Mouse (Mus musculus): ENCODE measurements around the gene Sptssb. TPM values are rescaled to one million over a fixed set of nuclear protein-coding genes. Genes with fewer than 3 reads are reported as not detected.

The Sptssb gene
- total and polyA plus RNA-seq, 3 experiments: not detected

DNA sequence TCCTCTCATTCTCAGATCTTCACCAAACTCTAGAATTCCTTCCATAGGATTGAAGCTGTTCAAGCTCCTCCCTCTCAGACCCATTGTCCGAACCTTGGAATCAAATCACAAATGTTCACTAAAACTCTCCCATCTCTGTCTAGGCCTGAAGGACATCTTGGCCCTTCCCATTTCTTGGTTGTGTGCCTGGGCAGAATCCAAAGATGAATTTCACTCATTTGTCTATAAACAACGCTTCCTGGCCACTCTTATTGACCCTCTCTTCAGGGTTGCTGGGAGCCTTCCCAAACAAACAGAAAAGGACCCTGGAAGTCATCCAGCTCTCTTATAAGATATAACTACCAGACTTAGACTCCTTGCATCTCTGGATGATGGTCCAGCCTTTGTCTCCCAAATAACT, 61.8 kb downstream of the Sptssb start:
- H3K4me1 ChIP-seq (ENCODE audit: control insufficient read depth in 1 of 2, insufficient read depth in 2 of 2): no peaks in the 10 kb centered on the region
- in situ Hi-C loops (cut with MboI; ENCODE audit: low pct_ligation_motif_present, low pct_unique_long_range_greater_than_20kb, low sequenced_read_pairs) (no loop called here), dilution Hi-C loops (cut with MboI; ENCODE audit: extremely low pct_ligation_motif_present, extremely low pct_unique_long_range_greater_than_20kb, low sequenced_read_pairs) (no loop called here)
- H3K9ac ChIP-seq (ENCODE audit: insufficient read depth, low read depth): no peak overlapping the region
- no peak overlapping the region for H3K4me2 ChIP-seq (ENCODE audit: insufficient read depth, low read depth, poor library complexity, severe bottlenecking)
- no peak overlapping the region for H3K27ac ChIP-seq (ENCODE audit: insufficient read depth, low read depth)
- H3K79me2 ChIP-seq (replicated peaks; ENCODE audit: control insufficient read depth, extremely low read depth, insufficient read depth, poor library complexity, severe bottlenecking): no peaks in the 10 kb centered on the region
- no peaks in the 10 kb centered on the region for H3K36me3 ChIP-seq (replicated peaks in 1 of 2; ENCODE audit: control insufficient read depth in 1 of 2, insufficient read depth in 1 of 2, low read length in 1 of 2)
- peaks cover 2% of the 10 kb centered on the region for H3K9me3 ChIP-seq (replicated peaks; ENCODE audit: low read length)
- TF ChIP-seq KAT2A (IDR thresholded peaks at IDR 0.05; ENCODE audit: insufficient replicate concordance, low read length): no peak
- TF ChIP-seq ZMIZ1 (IDR thresholded peaks at IDR 0.05; ENCODE audit: low read depth, low read length): no peak
- no peak for TF ChIP-seq RCOR1 (conservative IDR thresholded peaks at IDR 0.05; ENCODE audit: low read depth, low read length)
- TF ChIP-seq ETS1 (conservative IDR thresholded peaks at IDR 0.05; ENCODE audit: low read depth, low read length): no peak
- no peak for DNase-seq (ENCODE audit: extremely low read depth)
- no peak overlapping the region for H3K4me3 ChIP-seq (replicated peaks in 1 of 3; ENCODE audit: low read depth in 2 of 3, low read length in 2 of 3, poor library complexity in 1 of 3)
- H3K27me3 ChIP-seq (replicated peaks): no peaks in the 10 kb centered on the region

DNA sequence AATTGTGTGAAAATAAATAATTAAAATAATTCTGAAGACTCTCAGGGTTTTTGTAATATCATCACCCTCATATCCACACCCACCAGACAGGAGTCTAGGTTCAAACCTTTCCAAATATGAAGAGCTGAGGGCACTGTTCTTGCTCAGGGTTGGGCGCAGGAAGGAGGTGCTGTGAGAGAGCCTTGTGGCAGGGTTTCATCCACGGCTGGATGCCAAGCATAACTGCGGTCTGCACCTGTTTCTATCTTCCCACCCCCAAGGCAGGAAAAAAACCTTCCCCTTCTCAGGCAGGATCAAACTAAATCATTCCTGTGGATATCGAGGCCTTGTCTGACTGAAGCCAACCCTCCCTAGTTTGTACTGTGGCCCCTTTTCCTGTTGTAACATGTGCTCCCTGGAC, 62.2 kb downstream of the Sptssb start:
- Histone ChIP-seq H3K4me2 (ENCODE audit: insufficient read depth, low read depth, poor library complexity, severe bottlenecking) (no peak overlapping the region), H3K27me3 (replicated peaks) (no peaks in the 10 kb centered on the region), H3K79me2 (replicated peaks; ENCODE audit: control insufficient read depth, extremely low read depth, insufficient read depth, poor library complexity, severe bottlenecking) (no peaks in the 10 kb centered on the region), H3K27ac (ENCODE audit: insufficient read depth, low read depth) (no peak overlapping the region), H3K9me3 (replicated peaks; ENCODE audit: low read length) (peaks cover 2% of the 10 kb centered on the region), H3K9ac (ENCODE audit: insufficient read depth, low read depth) (no peak overlapping the region), H3K36me3 (replicated peaks in 1 of 2; ENCODE audit: control insufficient read depth in 1 of 2, insufficient read depth in 1 of 2, low read length in 1 of 2) (no peaks in the 10 kb centered on the region), H3K4me1 (ENCODE audit: control insufficient read depth in 1 of 2, insufficient read depth in 2 of 2) (no peaks in the 10 kb centered on the region), H3K4me3 (replicated peaks in 1 of 3; ENCODE audit: low read depth in 2 of 3, low read length in 2 of 3, poor library complexity in 1 of 3) (no peak overlapping the region)
- TF ChIP-seq CHD1 (IDR thresholded peaks at IDR 0.05; ENCODE audit: low read depth, low read length) (no peak), SIN3A (IDR thresholded peaks at IDR 0.05; ENCODE audit: low read length) (no peak), ZKSCAN1 (IDR thresholded peaks at IDR 0.05; ENCODE audit: borderline replicate concordance, low read depth, low read length) (no peak), USF1 (IDR thresholded peaks at IDR 0.05; ENCODE audit: low read depth, low read length) (no peak), SMC3 (IDR thresholded peaks at IDR 0.05; ENCODE audit: low read depth, low read length) (no peak), GABPA (IDR thresholded peaks at IDR 0.05; ENCODE audit: insufficient replicate concordance, low read depth, low read length) (no peak), UBTF (IDR thresholded peaks at IDR 0.05; ENCODE audit: low read depth, low read length) (no peak)
- in situ Hi-C loops (cut with MboI; ENCODE audit: low pct_ligation_motif_present, low pct_unique_long_range_greater_than_20kb, low sequenced_read_pairs) (no loop called here), dilution Hi-C loops (cut with MboI; ENCODE audit: extremely low pct_ligation_motif_present, extremely low pct_unique_long_range_greater_than_20kb, low sequenced_read_pairs) (no loop called here)
- DNase-seq (ENCODE audit: extremely low read depth): no peak

DNA sequence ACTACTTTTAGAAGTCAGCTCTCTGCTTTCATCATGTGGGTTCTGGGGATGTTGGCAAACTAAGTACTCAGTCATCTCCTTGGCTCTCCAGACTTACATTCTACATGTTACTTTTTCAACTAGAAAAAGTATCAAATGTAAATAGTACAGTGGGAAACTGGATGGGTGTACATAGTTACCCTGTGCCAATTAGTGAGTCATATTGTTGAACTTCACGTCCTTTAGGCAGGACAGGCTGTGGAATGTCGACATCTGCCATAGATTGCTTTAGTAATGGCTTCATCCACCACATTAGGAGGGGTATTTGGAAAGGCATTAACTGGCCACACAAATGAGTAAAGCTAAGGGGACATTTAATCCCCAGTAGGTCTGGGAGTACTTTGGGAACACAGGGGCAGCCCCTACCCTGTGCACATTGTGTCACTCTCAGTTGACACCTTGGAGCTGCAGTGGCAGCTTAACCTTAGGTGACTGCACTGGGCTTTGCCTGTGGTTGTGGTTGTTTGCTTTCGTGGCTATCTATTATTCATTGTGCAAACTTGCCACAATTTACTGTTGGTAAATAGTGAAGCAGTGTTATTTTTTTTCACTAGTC, 66.8 kb downstream of the Sptssb start:
- H3K9me3 ChIP-seq (replicated peaks; ENCODE audit: low read length): peaks cover 2% of the 10 kb centered on the region
- no peaks in the 10 kb centered on the region for H3K79me2 ChIP-seq (replicated peaks; ENCODE audit: control insufficient read depth, extremely low read depth, insufficient read depth, poor library complexity, severe bottlenecking)
- no peak overlapping the region for H3K4me3 ChIP-seq (replicated peaks in 1 of 3; ENCODE audit: low read depth in 2 of 3, low read length in 2 of 3, poor library complexity in 1 of 3)
- no peaks in the 10 kb centered on the region for H3K4me1 ChIP-seq (ENCODE audit: control insufficient read depth in 1 of 2, insufficient read depth in 2 of 2)
- no peak overlapping the region for H3K9ac ChIP-seq (ENCODE audit: insufficient read depth, low read depth)
- H3K4me2 ChIP-seq (ENCODE audit: insufficient read depth, low read depth, poor library complexity, severe bottlenecking): no peak overlapping the region
- no peak overlapping the region for H3K27ac ChIP-seq (ENCODE audit: insufficient read depth, low read depth)
- dilution Hi-C loops (cut with MboI; ENCODE audit: extremely low pct_ligation_motif_present, extremely low pct_unique_long_range_greater_than_20kb, low sequenced_read_pairs) (no loop called here), in situ Hi-C loops (cut with MboI; ENCODE audit: low pct_ligation_motif_present, low pct_unique_long_range_greater_than_20kb, low sequenced_read_pairs) (no loop called here)
- H3K27me3 ChIP-seq (replicated peaks): no peaks in the 10 kb centered on the region
- TF ChIP-seq PAX5 (IDR thresholded peaks at IDR 0.05; ENCODE audit: low read length) (no peak), ELF1 (IDR thresholded peaks at IDR 0.05; ENCODE audit: low read depth, low read length) (no peak), JUND (conservative IDR thresholded peaks at IDR 0.05; ENCODE audit: low read depth, low read length) (no peak), ETS1 (conservative IDR thresholded peaks at IDR 0.05; ENCODE audit: low read depth, low read length) (no peak), MAZ (IDR thresholded peaks at IDR 0.05; ENCODE audit: low read depth, low read length) (no peak), BHLHE40 (IDR thresholded peaks at IDR 0.05; ENCODE audit: low read depth, low read length) (no peak), USF2 (conservative IDR thresholded peaks at IDR 0.05; ENCODE audit: low read depth, low read length) (no peak), CHD2 (IDR thresholded peaks at IDR 0.05; ENCODE audit: low read length) (no peak)
- no peaks in the 10 kb centered on the region for H3K36me3 ChIP-seq (replicated peaks in 1 of 2; ENCODE audit: control insufficient read depth in 1 of 2, insufficient read depth in 1 of 2, low read length in 1 of 2)
- DNase-seq (ENCODE audit: extremely low read depth): no peak

Data from CH12.LX (cell line).